Mouse (Mus musculus): Measurements from ENCODE around the gene Rbm5. TPM values are rescaled to one million over a fixed set of nuclear protein-coding genes. Genes with fewer than 3 reads are reported as not detected.

Gene Rbm5
- total and polyA plus RNA-seq, 3 experiments, result 67.6 to 85.3 (median 83.6) TPM

GRCm38 (mm10) chr9:107734567-107734971 lies 36.2 kb downstream of the Rbm5 start:
- TF ChIP-seq USF1 (IDR thresholded peaks at IDR 0.05; ENCODE audit: low read depth, low read length) (no peak), POLR2AphosphoS2 (IDR thresholded peaks at IDR 0.05; ENCODE audit: low read depth, low read length) (no peak), CTCF (conservative IDR thresholded peaks at IDR 0.05 in 1 of 2, IDR thresholded peaks at IDR 0.05 in 1 of 2; ENCODE audit: low read depth in 2 of 2, low read length in 2 of 2) (no peak), ZKSCAN1 (IDR thresholded peaks at IDR 0.05; ENCODE audit: borderline replicate concordance, low read depth, low read length) (no peak), EP300 (IDR thresholded peaks at IDR 0.05; ENCODE audit: low read length) (no peak), MEF2A (IDR thresholded peaks at IDR 0.05; ENCODE audit: borderline replicate concordance, low read depth, low read length) (no peak), ZMIZ1 (IDR thresholded peaks at IDR 0.05; ENCODE audit: low read depth, low read length) (no peak), MYC (IDR thresholded peaks at IDR 0.05; ENCODE audit: low read depth, low read length) (no peak), RCOR1 (conservative IDR thresholded peaks at IDR 0.05; ENCODE audit: low read depth, low read length) (no peak), CHD2 (IDR thresholded peaks at IDR 0.05; ENCODE audit: low read length) (no peak), CHD1 (IDR thresholded peaks at IDR 0.05; ENCODE audit: low read depth, low read length) (no peak), ZNF384 (IDR thresholded peaks at IDR 0.05; ENCODE audit: low read depth, low read length) (no peak), RAD21 (IDR thresholded peaks at IDR 0.05; ENCODE audit: low read depth, low read length) (no peak), UBTF (IDR thresholded peaks at IDR 0.05; ENCODE audit: low read depth, low read length) (no peak), JUN (IDR thresholded peaks at IDR 0.05; ENCODE audit: insufficient read depth, low read depth, low read length) (no peak)
- Histone ChIP-seq H3K9me3 (replicated peaks; ENCODE audit: low read length) (no peaks in the 10 kb centered on the region), H3K4me2 (ENCODE audit: insufficient read depth, low read depth, poor library complexity, severe bottlenecking) (no peak overlapping the region), H3K79me2 (replicated peaks; ENCODE audit: control insufficient read depth, extremely low read depth, insufficient read depth, poor library complexity, severe bottlenecking) (no peaks in the 10 kb centered on the region), H3K4me3 (replicated peaks in 1 of 3; ENCODE audit: low read depth in 2 of 3, low read length in 2 of 3, poor library complexity in 1 of 3) (no peak overlapping the region), H3K27ac (ENCODE audit: insufficient read depth, low read depth) (no peak overlapping the region), H3K4me1 (ENCODE audit: control insufficient read depth in 1 of 2, insufficient read depth in 2 of 2) (no peaks in the 10 kb centered on the region), H3K27me3 (replicated peaks) (peaks cover 51% of the 10 kb centered on the region), H3K36me3 (replicated peaks in 1 of 2; ENCODE audit: control insufficient read depth in 1 of 2, insufficient read depth in 1 of 2, low read length in 1 of 2) (peaks cover 13 to 20% of the 10 kb centered on the region in 2 experiments), H3K9ac (ENCODE audit: insufficient read depth, low read depth) (no peak overlapping the region)
- dilution Hi-C loops (cut with MboI; ENCODE audit: extremely low pct_ligation_motif_present, extremely low pct_unique_long_range_greater_than_20kb, low sequenced_read_pairs) (no loop called here), in situ Hi-C loops (cut with MboI; ENCODE audit: low pct_ligation_motif_present, low pct_unique_long_range_greater_than_20kb, low sequenced_read_pairs) (no loop called here)
- DNase-seq (ENCODE audit: extremely low read depth), result no peak

GRCm38 (mm10) chr9:107729709-107730108 lies 41.1 kb downstream of the Rbm5 start:
- H3K27ac ChIP-seq (ENCODE audit: insufficient read depth, low read depth), result no peak overlapping the region
- H3K4me1 ChIP-seq (ENCODE audit: control insufficient read depth in 1 of 2, insufficient read depth in 2 of 2), result no peaks in the 10 kb centered on the region
- no peak overlapping the region for H3K4me3 ChIP-seq (replicated peaks in 1 of 3; ENCODE audit: low read depth in 2 of 3, low read length in 2 of 3, poor library complexity in 1 of 3)
- in situ Hi-C loops (cut with MboI; ENCODE audit: low pct_ligation_motif_present, low pct_unique_long_range_greater_than_20kb, low sequenced_read_pairs), result no loop called here
- H3K9ac ChIP-seq (ENCODE audit: insufficient read depth, low read depth), result no peak overlapping the region
- H3K36me3 ChIP-seq (replicated peaks in 1 of 2; ENCODE audit: control insufficient read depth in 1 of 2, insufficient read depth in 1 of 2, low read length in 1 of 2), result no peaks in the 10 kb centered on the region
- peaks cover 71% of the 10 kb centered on the region for H3K27me3 ChIP-seq (replicated peaks)
- H3K79me2 ChIP-seq (replicated peaks; ENCODE audit: control insufficient read depth, extremely low read depth, insufficient read depth, poor library complexity, severe bottlenecking), result no peaks in the 10 kb centered on the region
- DNase-seq (ENCODE audit: extremely low read depth), result no peak
- dilution Hi-C loops (cut with MboI; ENCODE audit: extremely low pct_ligation_motif_present, extremely low pct_unique_long_range_greater_than_20kb, low sequenced_read_pairs), result no loop called here
- H3K9me3 ChIP-seq (replicated peaks; ENCODE audit: low read length), result no peaks in the 10 kb centered on the region
- no peak overlapping the region for H3K4me2 ChIP-seq (ENCODE audit: insufficient read depth, low read depth, poor library complexity, severe bottlenecking)
- TF ChIP-seq USF1 (IDR thresholded peaks at IDR 0.05; ENCODE audit: low read depth, low read length) (no peak), ETS1 (conservative IDR thresholded peaks at IDR 0.05; ENCODE audit: low read depth, low read length) (no peak), ZKSCAN1 (IDR thresholded peaks at IDR 0.05; ENCODE audit: borderline replicate concordance, low read depth, low read length) (no peak), MAX (IDR thresholded peaks at IDR 0.05; ENCODE audit: low read length) (no peak), MAFK (IDR thresholded peaks at IDR 0.05; ENCODE audit: insufficient replicate concordance, low read length) (no peak), IRF4 (IDR thresholded peaks at IDR 0.05; ENCODE audit: low read depth, low read length) (no peak), SIN3A (IDR thresholded peaks at IDR 0.05; ENCODE audit: low read length) (no peak), USF2 (conservative IDR thresholded peaks at IDR 0.05; ENCODE audit: low read depth, low read length) (no peak), BHLHE40 (IDR thresholded peaks at IDR 0.05; ENCODE audit: low read depth, low read length) (no peak), KAT2A (IDR thresholded peaks at IDR 0.05; ENCODE audit: insufficient replicate concordance, low read length) (no peak)
